Mouse (Mus musculus) ES-Bruce4 (cell line): ENCODE results near the gene Gm10490. TPM values are rescaled to one million over a fixed set of nuclear protein-coding genes. Genes with fewer than 3 reads are reported as not detected.

Source experiments
- H3K27ac ChIP-seq: 2 replicates; pipeline ENCODE4 v1.5.1; 2012; ENCODE audit warnings: low read length, inconsistent platforms; ENCODE audit not compliant: insufficient read depth
- H3K27me3 ChIP-seq: 2 replicates; pipeline ENCODE4 v1.6.1; 2012; ENCODE audit warnings: mild to moderate bottlenecking, low read length, inconsistent platforms; ENCODE audit not compliant: control insufficient read depth, poor library complexity, insufficient read depth, severe bottlenecking
- H3K36me3 ChIP-seq: 2 replicates; pipeline ENCODE4 v1.6.1; 2012; ENCODE audit warnings: inconsistent platforms, mild to moderate bottlenecking, low read length, moderate library complexity; ENCODE audit not compliant: control insufficient read depth, poor library complexity, insufficient read depth, severe bottlenecking
- H3K4me1 ChIP-seq: one replicate; pipeline ENCODE4 v1.8.1; 2011; ENCODE audit warnings: low read length; ENCODE audit not compliant: control insufficient read depth, insufficient read depth
- H3K4me3 ChIP-seq: 2 replicates; pipeline ENCODE4 v1.5.1; 2011; ENCODE audit warnings: low read depth, mild to moderate bottlenecking, low read length
- H3K9ac ChIP-seq: 2 replicates; pipeline ENCODE4 v1.6.1; 2012; ENCODE audit warnings: low read depth, mild to moderate bottlenecking, inconsistent platforms; ENCODE audit not compliant: poor library complexity, severe bottlenecking
- H3K9me3 ChIP-seq: replicated peaks from 2 replicates; pipeline ENCODE4 v1.6.1; 2012; ENCODE audit warnings: mild to moderate bottlenecking, low read length, inconsistent platforms; ENCODE audit not compliant: control insufficient read depth, poor library complexity, insufficient read depth, severe bottlenecking
- CTCF ChIP-seq: IDR thresholded peaks from one replicate; pipeline ENCODE4 v1.8.1; 2011; ENCODE audit warnings: low read depth, low read length
- EP300 ChIP-seq: IDR thresholded peaks from 2 replicates; pipeline ENCODE4 v1.6.1; 2011; ENCODE audit warnings: low read depth, low read length; ENCODE audit not compliant: insufficient read depth
- POLR2A ChIP-seq: IDR thresholded peaks from one replicate; pipeline ENCODE4 v1.8.1; 2011; ENCODE audit warnings: low read length; ENCODE audit not compliant: insufficient read depth
- polyA plus RNA-seq: library from polyadenylated mRNA; stranded (reverse); fragments of >200 nt; gene quantifications from 2 replicates; pipeline ENCODE4 v1.2.4, GENCODE M21; 2011; ENCODE audit warnings: low read depth; ENCODE audit not compliant: missing spikeins, insufficient read depth, insufficient read length

Gene Gm10490
- polyA plus RNA-seq, 1 experiment, result not detected

GRCm38 (mm10) chrX:7958868-7959267 lies 49.5 kb downstream of the Gm10490 start:
- H3K36me3 ChIP-seq, result no peaks in the 10 kb centered on the region
- H3K9me3 ChIP-seq, result no peaks in the 10 kb centered on the region
- no peaks in the 10 kb centered on the region for H3K4me1 ChIP-seq

More at GRCm38 (mm10) chrX:7958868-7959267, 49.5 kb downstream of the Gm10490 start:
- Histone ChIP-seq H3K27ac (no peak overlapping the region), H3K9ac (no peak overlapping the region), H3K4me3 (no peak overlapping the region), H3K27me3 (no peaks in the 10 kb centered on the region)
- no peak for TF ChIP-seq CTCF
- TF ChIP-seq EP300, result no peak
- TF ChIP-seq POLR2A, result no peak

Other genes with a start within 250 kb of the Gm10490 start
- gene Plp2, start 238.2 kb upstream of the Gm10490 start, polyA plus RNA-seq, result 239 and 246 TPM in 2 replicates
- gene Magix, start 228.3 kb upstream of the Gm10490 start, polyA plus RNA-seq, result not detected in 2 replicates
- gene Gpkow, start 212.4 kb upstream of the Gm10490 start, polyA plus RNA-seq, result 14.7 and 17.1 TPM in 2 replicates
- 44.6 and 56.8 TPM in 2 replicates for gene Wdr45, start 195.2 kb upstream of the Gm10490 start, polyA plus RNA-seq
- gene Gm45208, start 187.3 kb upstream of the Gm10490 start, polyA plus RNA-seq, result not detected in 2 replicates
- 53.8 and 67.7 TPM in 2 replicates for gene Praf2, start 181.1 kb upstream of the Gm10490 start, polyA plus RNA-seq
- gene Ccdc120, start 158.6 kb upstream of the Gm10490 start, polyA plus RNA-seq, result 20.4 and 28.9 TPM in 2 replicates
- 65.8 and 81.6 TPM in 2 replicates for gene Tfe3, start 147.0 kb upstream of the Gm10490 start, polyA plus RNA-seq
- gene Gripap1, start 119.8 kb upstream of the Gm10490 start, polyA plus RNA-seq, result 18.5 and 19.2 TPM in 2 replicates
- gene Kcnd1, start 87.3 kb upstream of the Gm10490 start, polyA plus RNA-seq, result 8.3 and 8.6 TPM in 2 replicates
- 85.0 and 90.6 TPM in 2 replicates for gene Otud5, start 68.2 kb upstream of the Gm10490 start, polyA plus RNA-seq
- 29.8 and 31.2 TPM in 2 replicates for gene Pim2, start 31.3 kb upstream of the Gm10490 start, polyA plus RNA-seq
- gene Slc35a2, start 25.5 kb upstream of the Gm10490 start, polyA plus RNA-seq, result 25.6 and 31.4 TPM in 2 replicates
- gene Pqbp1, start 10.3 kb upstream of the Gm10490 start, polyA plus RNA-seq, result 83.3 and 87.9 TPM in 2 replicates
- gene Timm17b, start 10.2 kb upstream of the Gm10490 start, polyA plus RNA-seq, result 41.6 and 44.9 TPM in 2 replicates
- gene Gm10491, start 1.7 kb upstream of the Gm10490 start, polyA plus RNA-seq, result not detected in 2 replicates
- 12.3 and 16.9 TPM in 2 replicates for gene Pcsk1n, start 10.3 kb downstream of the Gm10490 start, polyA plus RNA-seq
- 31.2 and 31.7 TPM in 2 replicates for gene Eras, start 19.1 kb downstream of the Gm10490 start, polyA plus RNA-seq
- 85.6 and 101 TPM in 2 replicates for gene Hdac6, start 38.3 kb downstream of the Gm10490 start, polyA plus RNA-seq
- gene Gata1, start 68.5 kb downstream of the Gm10490 start, polyA plus RNA-seq, result 1.3 and 1.9 TPM in 2 replicates
- 15.9 and 16.6 TPM in 2 replicates for gene Glod5, start 109.0 kb downstream of the Gm10490 start, polyA plus RNA-seq
- gene Suv39h1, start 165.2 kb downstream of the Gm10490 start, polyA plus RNA-seq, result 35.4 and 35.9 TPM in 2 replicates
- 0.62 and 0.66 TPM in 2 replicates for gene Was, start 181.0 kb downstream of the Gm10490 start, polyA plus RNA-seq
- gene Wdr13, start 223.3 kb downstream of the Gm10490 start, polyA plus RNA-seq, result 8.7 and 11.2 TPM in 2 replicates
- 421 and 458 TPM in 2 replicates for gene Rbm3, start 236.3 kb downstream of the Gm10490 start, polyA plus RNA-seq